Mouse (Mus musculus) layer of hippocampus, postnatal 25 days (tissue): ENCODE results near the gene Klhdc3. TPM values are rescaled to one million over a fixed set of nuclear protein-coding genes. Genes with fewer than 3 reads are reported as not detected.

ENCODE experiments used
- DNase-seq, 2 experiments: peaks; one replicate each; pipeline ENCODE4 v3.0.0; 2022; ENCODE audit warnings: mixed read lengths in 2 of 2, low spot score in 1 of 2; ENCODE audit errors: extremely low spot score in 1 of 2
- total RNA-seq, 2 experiments: library from RNA; stranded (reverse); gene quantifications; 2 replicates each; pipeline ENCODE4 v1.2.3; 2021

The Klhdc3 gene
- total RNA-seq, 2 experiments from 2014 or later, result 180 to 197 TPM

DNA sequence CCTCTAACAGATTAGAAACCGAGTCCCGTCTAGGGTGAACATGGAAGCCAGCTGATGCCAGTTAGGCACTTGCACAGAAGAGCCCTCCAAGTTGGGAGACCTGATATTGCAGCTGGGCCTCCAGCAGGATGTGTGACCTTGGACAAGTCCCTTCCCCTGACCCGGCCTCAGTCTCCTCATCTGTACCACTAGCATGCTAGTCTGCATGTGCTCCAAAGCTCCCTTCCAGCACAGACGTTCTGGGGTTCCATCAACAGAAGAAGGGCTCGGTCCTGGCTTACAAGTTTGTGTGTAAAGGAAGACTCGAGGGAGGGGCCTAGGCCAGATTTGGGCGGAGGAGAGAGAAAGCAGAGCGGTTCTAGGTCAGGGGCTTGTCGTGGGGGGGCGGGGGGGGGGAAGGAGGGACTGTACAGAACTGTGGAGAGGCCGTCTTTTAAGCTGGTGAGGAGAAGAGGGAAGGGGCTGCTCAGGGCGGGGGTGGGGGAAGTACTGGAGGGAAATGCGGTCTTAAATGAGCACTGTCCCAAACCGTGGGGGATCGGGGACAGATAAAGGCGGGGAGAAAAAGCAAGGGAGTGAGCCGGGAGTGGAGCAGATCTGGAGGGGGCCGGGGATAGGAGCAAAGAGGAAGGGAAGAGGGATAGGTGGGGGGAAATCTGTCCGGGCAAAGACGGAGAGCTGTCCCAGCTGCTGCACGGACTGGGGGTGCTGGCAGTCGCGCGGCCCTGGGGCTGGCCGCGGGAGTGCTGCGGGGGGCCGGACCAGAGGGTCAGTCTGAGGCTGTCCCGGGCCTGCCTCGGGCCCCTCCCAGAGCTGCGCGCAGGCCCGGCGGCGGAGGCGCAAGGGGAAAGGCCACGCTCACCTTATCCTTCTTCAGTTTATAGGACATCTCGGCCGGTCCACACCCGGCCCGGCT lies 23.5 kb upstream of the Klhdc3 start:
- no peak for DNase-seq

DNA sequence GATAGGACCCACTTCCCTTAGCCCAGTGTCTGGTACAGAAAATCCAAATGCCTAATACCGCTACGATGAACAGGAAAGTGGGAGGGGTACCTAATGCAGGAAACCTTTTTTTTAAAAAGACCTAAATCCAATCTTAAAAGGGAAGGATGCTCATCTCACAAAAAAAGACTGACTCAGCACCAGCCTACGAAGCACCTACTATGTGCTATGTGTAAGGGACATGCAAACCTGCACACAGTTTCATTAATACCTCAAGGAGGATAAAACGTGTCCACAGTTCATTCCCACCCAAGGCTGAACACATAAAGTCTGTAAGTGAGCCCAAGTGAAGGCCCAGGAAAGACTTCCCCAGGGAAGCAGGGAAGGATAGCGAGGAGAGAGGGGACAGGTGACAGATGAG lies 21.8 kb upstream of the Klhdc3 start:
- no peak for DNase-seq

DNA sequence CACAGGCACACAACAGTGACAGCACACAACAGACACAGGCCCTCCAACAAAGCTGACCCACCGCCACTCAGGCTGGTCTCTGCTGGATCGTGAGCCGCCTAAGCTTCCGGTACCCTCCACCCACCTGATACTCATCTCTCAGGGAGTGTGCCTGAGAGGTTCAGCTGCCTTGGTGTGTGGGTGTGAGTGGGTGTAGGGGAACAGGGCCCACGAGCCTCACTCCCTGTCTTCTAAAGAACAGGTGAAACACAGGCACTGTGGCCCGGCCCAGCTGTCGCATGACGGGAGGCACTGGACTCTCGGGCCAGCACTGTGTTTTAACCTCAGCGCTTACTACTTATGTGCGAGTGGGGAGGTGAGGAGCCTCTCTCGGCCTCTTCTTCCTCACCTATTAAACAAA lies 21.4 kb upstream of the Klhdc3 start:
- no peak for DNase-seq

DNA sequence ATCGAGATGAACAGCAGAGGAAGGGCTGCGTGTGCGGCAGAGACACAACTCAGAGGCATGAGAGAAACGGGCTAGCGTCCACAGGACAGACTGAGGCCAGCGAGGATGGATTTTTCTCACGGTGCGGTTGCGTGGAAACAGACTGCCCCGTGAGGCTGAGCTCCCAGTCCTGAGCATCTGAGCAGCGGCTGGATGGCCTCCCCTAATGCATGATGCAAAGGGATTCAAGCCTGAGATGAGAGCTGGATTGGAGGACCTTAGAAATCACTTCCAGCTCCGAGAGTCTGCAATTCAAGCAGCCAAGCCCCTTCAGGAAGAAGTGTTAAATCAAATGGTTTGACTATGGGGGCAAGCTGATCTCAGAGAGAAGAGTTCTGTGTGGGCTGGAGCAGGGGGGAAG lies 20.8 kb upstream of the Klhdc3 start:
- DNase-seq, result peak in 1 of 2 experiments; percentile 16

DNA sequence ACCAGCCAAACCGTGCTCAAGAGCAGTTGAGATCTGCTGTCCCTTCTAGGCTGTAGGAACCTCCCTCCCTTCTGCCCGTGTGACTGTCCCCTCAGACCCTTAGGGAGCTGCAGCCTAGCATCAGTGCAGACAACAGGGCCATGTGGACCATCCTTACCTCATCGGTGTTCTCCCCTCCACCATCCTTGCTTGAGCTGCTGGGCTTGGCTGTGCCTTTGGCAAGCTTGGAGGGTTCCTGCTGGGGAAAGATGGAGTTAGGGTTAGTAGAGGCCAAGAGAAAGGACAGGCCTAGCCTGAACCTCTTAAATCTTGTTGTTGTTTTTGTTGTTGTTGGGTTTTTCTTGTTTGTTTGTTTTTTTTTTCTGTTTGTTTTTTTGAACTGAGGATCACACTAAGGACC lies 19.2 kb upstream of the Klhdc3 start:
- DNase-seq, result no peak

DNA sequence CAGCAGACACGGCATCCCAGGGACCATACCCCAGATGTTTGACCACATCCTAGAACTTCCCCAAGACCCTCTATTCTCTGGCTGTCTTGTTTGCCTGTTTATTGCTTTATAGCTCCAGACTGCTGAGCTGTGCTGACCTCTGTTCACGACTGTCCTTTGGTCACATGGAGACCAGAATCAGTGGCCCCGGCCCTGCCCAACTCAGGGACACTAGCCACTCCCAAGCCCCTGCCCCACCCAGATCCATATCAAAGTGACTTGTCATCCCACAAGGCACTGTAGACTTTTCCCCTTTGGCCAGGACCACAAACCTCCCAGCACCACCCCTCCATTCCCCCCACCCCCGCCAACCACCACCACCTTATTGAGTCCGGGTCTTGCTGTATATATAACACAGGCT lies 18.5 kb upstream of the Klhdc3 start:
- DNase-seq, result no peak

DNA sequence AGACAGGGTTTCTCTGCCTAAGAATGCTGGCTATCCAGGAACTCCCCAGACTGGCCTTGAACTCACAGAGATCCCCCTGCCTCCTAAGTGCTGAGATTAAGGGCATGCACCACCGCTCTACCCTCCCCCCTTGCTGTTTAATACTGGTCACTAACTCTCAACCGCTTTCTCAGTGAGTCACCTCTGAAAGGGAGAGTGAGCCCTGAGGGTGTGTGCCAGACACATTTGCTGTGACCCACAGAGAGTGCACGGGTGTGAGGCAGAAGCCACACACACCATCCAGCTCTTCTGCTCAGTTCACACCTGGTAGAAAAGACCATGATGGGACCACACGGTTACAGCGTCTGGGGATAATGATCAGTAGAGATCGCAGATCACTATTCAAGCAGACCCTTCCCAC lies 17.8 kb upstream of the Klhdc3 start:
- no peak for DNase-seq

DNA sequence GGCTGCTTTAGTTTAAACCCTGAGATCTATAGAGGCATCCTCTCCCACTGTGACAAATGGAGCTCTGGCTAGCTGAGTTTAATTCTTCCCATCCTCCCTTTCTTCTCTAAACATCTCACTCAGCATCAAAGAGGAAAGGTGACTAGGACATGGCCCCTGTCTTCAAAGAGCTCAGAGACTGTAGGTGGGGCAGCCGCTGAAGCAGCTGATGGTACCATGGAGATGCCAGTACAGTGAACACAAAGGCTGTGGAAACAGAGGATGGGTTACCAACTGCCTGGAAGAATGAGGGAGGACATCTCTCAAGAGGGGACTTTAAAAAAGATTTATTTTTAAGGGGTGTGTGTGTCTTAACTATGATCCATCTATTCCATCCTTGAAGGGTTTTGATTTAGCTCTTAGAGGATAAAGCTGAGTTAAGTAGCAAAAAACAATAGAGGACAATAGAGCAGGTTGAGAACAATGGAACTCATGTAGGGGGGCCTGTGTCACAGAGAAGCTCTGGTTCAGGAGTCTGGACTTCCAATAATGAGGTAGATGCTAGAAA lies 13.9 kb upstream of the Klhdc3 start:
- no peak for DNase-seq

DNA sequence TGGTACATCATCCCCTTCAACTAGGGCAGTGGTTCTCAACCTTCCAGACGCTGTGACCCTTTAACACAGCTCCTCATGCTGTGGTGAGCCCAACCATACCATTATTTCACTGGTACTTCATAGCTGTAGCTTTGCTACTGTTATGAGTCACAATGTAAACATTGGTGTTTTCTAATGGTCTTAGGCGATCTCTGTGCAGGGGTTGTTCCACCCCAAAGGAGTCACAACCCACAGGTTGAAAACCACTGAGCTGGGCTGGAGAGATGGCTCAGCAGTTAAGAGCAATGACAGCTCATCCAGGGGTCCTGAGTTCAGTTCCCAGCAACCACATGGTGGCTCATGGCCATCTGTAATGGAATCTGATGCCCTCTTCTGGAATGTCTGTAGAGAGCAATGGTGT lies 10.7 kb upstream of the Klhdc3 start:
- DNase-seq, result no peak

DNA sequence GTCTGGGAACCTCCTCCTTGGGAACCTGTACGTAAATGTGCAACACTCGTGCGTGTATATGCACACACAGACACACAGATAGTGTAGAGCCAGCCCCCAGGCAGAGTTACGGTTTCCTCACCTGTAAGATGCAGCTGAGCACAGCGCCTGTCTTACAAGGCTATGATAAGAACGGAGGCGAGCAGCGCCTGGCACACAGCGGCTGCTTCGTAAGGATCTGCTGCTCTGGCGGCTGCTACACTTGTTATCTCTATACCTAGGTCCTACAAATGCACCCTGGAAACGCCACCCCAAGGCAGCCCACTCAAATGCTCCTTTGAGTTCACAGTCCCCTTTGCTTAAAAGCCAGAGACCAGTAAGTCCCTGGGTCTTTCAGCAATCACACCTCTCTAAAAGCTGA lies 10.0 kb upstream of the Klhdc3 start:
- no peak for DNase-seq

DNA sequence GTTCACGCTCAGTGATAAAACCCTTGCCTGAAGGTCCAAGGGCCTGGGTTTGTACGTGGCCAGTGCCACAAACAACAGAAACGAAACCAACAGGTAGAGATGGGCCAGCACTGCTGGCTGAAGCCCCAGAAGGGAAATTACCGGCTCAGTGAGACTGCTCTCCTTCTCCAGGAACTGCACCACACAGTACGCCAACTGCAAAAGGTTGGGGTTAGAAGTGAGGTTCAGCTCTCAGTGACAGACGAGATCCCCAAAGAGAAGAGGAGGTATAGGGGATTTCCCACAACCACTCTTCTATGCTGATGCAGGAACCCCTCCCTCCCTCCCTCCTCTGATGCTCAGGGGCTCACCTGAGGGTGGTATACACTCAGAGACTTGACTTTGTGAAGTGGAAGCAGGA lies 5.2 kb upstream of the Klhdc3 start:
- DNase-seq, result no peak

DNA sequence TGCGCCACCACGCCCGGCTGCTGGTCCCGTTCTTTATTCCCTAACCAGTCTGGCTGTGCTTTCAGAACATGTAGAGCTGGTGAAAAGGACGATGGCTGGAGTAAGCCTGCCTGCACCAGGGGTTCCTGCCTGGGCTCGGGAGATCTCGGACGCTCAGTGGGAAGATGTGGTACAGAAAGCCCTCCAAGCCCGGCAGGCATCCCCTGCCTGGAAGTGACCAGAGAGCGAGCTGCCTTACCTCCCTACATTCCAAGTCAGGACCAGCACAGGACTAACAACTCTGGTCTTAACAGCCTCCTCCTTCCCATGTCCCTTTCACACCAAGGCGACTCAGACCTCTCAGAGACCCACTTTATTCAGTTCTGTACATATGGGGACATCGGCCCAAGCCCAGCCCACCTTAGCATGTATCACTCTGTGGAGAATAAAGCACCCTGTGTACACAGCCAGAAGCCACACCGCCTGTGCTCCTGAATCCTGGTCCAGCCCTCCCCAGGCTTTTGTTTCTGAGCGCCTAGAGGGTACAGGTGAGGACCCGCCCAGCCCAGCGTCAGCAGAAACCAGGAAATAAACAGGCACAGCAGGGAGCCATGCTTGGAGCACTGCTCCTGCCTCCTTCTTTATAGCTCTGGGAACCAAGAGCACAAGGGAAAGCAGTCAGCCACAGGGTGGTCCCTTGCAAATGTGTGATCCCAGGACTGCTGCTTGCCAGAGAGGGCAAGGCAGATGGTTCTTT lies 2.1 kb upstream of the Klhdc3 start:
- no peak for DNase-seq

DNA sequence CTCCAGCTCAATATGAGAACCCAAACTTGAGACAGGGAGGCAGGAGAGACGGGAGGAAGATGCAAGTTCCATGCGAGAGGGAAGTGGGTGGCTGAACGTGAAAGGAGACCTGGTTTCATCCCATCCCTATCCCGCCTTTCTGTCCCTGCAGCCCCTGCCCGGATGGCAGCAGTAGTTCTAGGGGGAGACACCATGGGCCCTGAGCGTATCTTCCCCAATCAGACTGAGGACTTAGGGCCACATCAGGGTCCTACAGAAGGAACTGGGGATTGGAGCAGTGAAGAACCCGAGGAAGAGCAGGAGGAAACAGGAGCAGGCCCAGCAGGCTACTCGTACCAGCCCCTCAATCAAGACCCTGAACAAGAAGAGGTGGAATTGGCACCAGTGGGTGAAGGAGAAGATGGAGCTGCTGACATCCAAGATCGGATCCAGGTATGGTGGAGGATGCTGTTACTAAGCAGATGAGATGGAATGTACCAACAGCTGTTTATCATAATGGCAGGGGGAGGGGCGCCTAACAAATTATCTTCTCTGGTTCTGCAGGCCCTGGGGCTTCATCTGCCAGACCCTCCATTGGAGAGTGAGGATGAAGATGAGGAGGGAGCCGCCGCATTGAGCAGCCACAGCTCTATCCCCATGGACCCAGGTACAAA lies 878 bp upstream of the Klhdc3 start:
- no peak for DNase-seq

DNA sequence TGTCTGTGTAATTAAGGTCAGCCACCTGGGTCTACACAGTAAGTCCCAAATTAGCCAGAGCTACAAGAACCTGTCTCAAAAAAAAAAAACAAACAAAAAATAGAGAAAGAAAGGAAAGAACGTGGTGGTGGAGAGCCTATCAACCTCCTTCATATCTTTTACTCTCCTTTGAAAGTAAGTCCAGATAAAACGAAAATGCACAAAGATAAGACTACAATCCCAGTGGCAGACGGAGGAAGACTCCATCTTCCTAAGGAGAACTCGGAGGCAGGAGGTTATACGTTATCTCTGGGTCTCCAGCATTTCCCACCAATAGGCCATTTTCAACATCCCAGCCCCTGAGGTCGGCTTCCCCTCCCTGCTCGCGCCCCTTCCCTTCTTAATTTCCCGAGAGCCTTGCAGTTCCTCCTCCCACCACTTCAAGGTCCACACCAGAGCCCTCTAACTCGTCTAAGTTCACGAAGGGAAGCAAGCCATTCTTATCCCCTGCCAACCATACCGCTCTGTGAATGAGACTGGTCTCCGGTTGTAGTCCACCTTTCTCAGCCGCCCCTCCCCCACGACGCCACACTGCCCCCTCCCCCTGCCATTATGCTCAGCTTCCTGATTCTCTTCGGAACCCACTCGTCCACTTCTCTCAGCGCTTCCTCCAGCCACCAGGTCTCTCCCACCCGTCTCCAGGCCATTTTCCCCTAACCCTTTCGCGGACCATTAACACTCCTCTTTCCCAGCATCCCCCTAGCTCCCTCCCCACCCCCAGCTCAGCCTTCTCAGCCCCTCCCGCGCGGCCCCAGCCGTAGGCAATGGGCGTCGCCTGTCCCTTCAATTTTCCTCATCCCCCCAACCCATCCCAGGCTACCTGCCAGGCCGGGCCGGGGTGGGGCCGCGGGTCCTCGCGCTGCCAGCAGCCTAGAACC lies 613 bp downstream of the Klhdc3 start:
- peak; percentile 42 to 52 for DNase-seq

DNA sequence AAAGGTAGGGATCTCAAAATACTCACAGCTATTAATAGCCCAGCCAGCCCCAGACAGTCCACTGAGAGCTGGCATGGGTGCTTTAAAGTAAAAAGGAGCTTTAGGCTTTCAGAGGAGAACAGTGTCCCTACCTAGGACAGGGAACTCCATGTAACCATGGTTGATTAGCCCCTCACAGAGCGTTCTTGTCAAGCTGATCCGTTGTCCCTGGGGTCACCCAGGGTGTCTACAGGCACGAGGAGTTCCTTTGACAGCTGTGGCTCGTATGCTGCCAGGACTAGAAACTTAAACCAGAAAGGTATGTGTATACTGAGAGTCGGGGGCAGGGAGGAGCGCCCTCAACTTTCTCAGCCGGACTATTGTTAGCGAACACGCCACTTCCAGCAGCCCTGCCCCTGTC lies 1.8 kb downstream of the Klhdc3 start:
- DNase-seq, result no peak

DNA sequence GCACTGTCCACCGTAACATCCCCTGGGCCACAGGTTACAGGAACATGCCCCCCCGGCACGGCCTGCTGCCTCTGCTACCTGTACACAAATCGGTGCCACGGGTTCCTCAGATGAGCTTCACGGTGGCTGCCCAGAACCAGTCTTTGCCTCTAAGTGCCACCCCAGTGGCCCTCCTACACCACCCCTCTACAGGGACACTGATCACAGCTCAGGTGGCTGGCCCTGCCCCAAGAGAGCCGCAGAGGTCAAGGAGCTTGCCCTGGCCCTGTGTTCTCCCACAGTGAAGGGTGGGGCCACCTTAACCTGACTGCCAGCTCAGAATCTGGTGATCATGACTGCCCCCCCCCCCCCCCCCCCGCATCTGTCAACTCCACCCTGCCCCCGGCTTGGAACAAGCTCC lies 2.3 kb downstream of the Klhdc3 start, which contains the start of gene Mea1:
Gene Mea1 (plus strand): TSS at position 378 of the 400 bp plus-strand sequence.
- DNase-seq, result no peak

DNA sequence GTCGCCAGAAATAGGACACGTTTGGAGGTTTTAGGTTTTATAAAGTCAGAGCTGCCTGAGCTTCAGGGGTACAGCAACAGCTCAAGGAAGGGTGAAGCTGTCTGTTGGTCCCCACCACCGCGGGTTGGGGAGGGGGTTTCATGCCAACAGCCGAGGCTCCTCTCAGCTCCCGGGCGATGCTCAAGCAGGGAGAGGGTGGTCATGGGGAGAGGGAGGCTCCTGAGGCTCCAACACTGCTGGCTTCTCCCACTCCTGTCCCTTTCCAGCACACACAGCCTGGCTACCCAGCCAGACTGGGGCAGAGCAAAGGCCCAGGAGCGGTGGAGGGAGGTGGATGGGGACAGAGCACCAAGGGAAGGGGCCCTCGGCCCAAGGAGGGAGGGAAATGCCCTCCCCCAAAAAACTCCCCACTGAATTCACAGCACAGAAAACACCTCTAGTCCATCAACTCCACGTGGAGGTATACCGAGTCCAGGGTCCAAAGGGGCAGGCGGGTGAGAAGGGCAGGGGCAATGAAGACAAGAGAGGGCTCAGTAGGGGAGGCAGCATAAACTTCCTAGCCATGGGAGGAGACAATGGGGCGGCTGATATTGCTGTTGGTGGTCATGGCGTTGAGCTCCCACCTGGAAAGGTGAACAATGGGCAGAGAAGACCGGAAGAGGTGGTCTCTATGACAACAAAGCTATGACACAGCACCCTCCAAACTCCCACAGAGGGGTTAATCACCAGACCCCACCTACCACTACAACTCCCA lies 6.0 kb downstream of the Klhdc3 start:
- DNase-seq, result no peak

DNA sequence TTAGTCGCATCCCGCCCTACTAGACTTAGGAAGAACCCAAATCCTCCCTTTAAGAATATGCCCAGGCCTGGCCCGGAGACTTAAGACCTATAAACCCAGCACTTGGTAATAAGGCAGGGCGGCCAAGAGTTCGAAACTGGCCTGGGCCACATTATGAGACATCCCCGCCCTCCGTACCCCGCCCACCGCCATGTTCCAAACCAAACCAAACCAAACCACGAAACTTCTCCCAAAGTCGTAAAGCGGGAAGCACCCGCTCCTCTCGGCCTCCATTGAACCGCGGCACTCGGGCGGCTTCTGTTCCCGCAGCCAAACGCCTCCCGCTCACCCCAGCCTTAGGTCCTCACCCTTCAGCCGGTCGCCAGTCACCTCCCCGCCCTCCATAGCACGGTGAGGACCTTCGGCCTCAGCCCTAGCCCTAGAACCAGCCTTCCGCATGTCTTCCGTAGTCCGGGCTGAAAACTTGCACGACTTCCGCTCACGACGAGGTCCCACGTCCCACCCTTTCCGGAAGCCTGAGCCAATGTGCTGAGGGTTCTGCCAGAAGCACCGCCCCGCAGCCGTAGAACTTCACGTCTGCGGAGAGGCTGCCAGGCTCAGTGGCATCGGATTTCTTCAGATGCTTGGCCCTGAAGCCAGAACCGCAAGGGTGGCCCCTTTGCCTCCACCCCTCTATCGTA lies 6.7 kb downstream of the Klhdc3 start, which contains the start of gene Rrp36:
Gene Rrp36 (minus strand): TSS at position 503 of the 680 bp plus-strand sequence.
- peak; percentile 69 to 81 for DNase-seq
